ENCODE assay signal across 10 mouse cellular contexts in the genomic region with DNA sequence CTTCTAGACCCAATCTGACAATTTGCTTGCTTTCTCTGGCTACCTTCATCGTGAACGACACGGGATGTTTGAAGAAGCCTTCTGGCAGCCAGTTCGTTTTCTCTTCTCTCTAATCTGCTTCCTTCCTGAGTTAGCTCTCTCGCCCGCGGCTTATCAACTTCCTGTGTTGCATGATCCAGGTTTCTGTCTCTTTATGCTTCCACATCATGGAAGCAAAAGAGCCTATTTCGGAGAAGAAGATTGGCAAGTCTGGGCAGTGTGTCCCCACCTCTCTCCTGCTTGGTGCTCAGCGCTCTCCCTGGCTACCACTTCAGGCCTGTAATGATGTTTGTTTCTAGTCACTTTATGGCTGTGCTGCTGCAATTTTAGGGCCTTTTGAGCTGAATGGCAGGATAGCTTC. TPM values are rescaled to one million over a fixed set of nuclear protein-coding genes. Genes with fewer than 3 reads are reported as not detected.
DNase-seq lines count a peak whose midpoint lies in the region; ATAC-seq and TF ChIP-seq lines count a peak whose summit lies in the region.
"Had no signal": no experiment of that assay in that cellular context is flagged by ENCODE, and none has a peak within 500 bp of the region (broad histone marks: within the 10 kb centered on the region; RNA-seq: fewer than 3 reads in every experiment).

No protein-coding gene starts in this region.

- no peak for TF ChIP-seq EP300 in stomach, postnatal 0 days (optimal IDR thresholded peaks at IDR 0.05)

- WGBS in stomach, embryonic 15.5 days = 25% methylated on average over 9 of the region's 9 CpGs
- WGBS in stomach, postnatal 0 days = 24% methylated on average over 9 of the region's 9 CpGs
- WGBS in intestine, embryonic 16.5 days = 26% methylated on average over 9 of the region's 9 CpGs

- H3K9me3 ChIP-seq in stomach, embryonic 15.5 days = no peaks in the 10 kb centered on the region
- no peaks in the 10 kb centered on the region for H3K9me3 ChIP-seq in stomach, postnatal 0 days (ENCODE audit: control insufficient read depth, low read length)
- H3K9me3 ChIP-seq in intestine, embryonic 16.5 days (ENCODE audit: control insufficient read depth, low read length) = no peaks in the 10 kb centered on the region
- H3K9me3 ChIP-seq: hindbrain, embryonic 13.5 days had no signal

- H3K4me3 ChIP-seq in stomach, embryonic 15.5 days (replicated peaks) = no peak overlapping the region
- H3K4me3 ChIP-seq in stomach, postnatal 0 days (ENCODE audit: low read depth, low read length) = no peak overlapping the region
- no peak overlapping the region for H3K4me3 ChIP-seq in intestine, embryonic 16.5 days (ENCODE audit: low read length)
- H3K4me3 ChIP-seq: erythroblast, embryonic 14.5 days; hindbrain, embryonic 13.5 days had no signal

- 0 out of 2 replicates have a peak, but pooled peaks cover 3% of the 10 kb centered on the region for H3K4me1 ChIP-seq in stomach, embryonic 15.5 days
- no peaks in the 10 kb centered on the region for H3K4me1 ChIP-seq in stomach, postnatal 0 days (replicated peaks; ENCODE audit: control insufficient read depth, insufficient read depth)
- H3K4me1 ChIP-seq in intestine, embryonic 16.5 days (ENCODE audit: control insufficient read depth, insufficient read depth, low read length) = no peaks in the 10 kb centered on the region

- no peak for TF ChIP-seq CTCF in stomach, postnatal 0 days (IDR thresholded peaks at IDR 0.05; ENCODE audit: low read depth)

- H3K4me2 ChIP-seq in stomach, embryonic 15.5 days = peak overlapping the region; percentile 21
- H3K4me2 ChIP-seq in stomach, postnatal 0 days (replicated peaks; ENCODE audit: low read depth) = no peak overlapping the region
- H3K4me2 ChIP-seq in intestine, embryonic 16.5 days (ENCODE audit: low read depth, low read length) = 0 out of 2 replicates have a peak overlapping the region, but pooled peaks have one; percentile 13
- H3K4me2 ChIP-seq: hindbrain, embryonic 13.5 days had no signal

- H3K27me3 ChIP-seq in stomach, embryonic 15.5 days (replicated peaks) = no peaks in the 10 kb centered on the region
- no peaks in the 10 kb centered on the region for H3K27me3 ChIP-seq in stomach, postnatal 0 days (ENCODE audit: control insufficient read depth, insufficient read depth, low read length)
- H3K27me3 ChIP-seq in intestine, embryonic 16.5 days (replicated peaks; ENCODE audit: control insufficient read depth, insufficient read depth, low read length) = no peaks in the 10 kb centered on the region
- H3K27me3 ChIP-seq: hindbrain, embryonic 13.5 days had no signal

- no peak for ATAC-seq in stomach, embryonic 15.5 days (ENCODE audit: insufficient read depth, low FRiP score, low read depth)
- no peak for ATAC-seq in stomach, postnatal 0 days (ENCODE audit: low FRiP score, low TSS enrichment)
- ATAC-seq in intestine, embryonic 16.5 days = no peak; the same call in 1 of the 2 replicates

- no peak overlapping the region for H3K27ac ChIP-seq in stomach, embryonic 15.5 days
- H3K27ac ChIP-seq in stomach, postnatal 0 days (replicated peaks) = no peak overlapping the region
- no peak overlapping the region for H3K27ac ChIP-seq in intestine, embryonic 16.5 days (ENCODE audit: low read length)
- H3K27ac ChIP-seq: hindbrain, embryonic 13.5 days had no signal

- peak; percentile 7 for DNase-seq in adrenal gland, postnatal 14 days
- DNase-seq in adrenal gland, postnatal 4 days (ENCODE audit: low spot score in 2 of 2) = no peak
- no peak for DNase-seq in stomach, postnatal 0 days (ENCODE audit: low spot score)
- DNase-seq in yolk sac, embryonic 10.5 days (ENCODE audit: low spot score) = peak; percentile 2
- no peak for DNase-seq in c-Kit-positive CD71-positive TER-119-positive erythroid progenitor cells, embryonic 14.5 days (ENCODE audit: low spot score)
- DNase-seq in thymus, postnatal 36 days = no peak

- H3K9ac ChIP-seq in stomach, embryonic 15.5 days = no peak overlapping the region
- no peak overlapping the region for H3K9ac ChIP-seq in stomach, postnatal 0 days (ENCODE audit: low read length)
- no peak overlapping the region for H3K9ac ChIP-seq in intestine, embryonic 16.5 days (ENCODE audit: low read depth, low read length)
- H3K9ac ChIP-seq: hindbrain, embryonic 13.5 days had no signal

- H3K36me3 ChIP-seq in stomach, embryonic 15.5 days = no peaks in the 10 kb centered on the region
- H3K36me3 ChIP-seq in stomach, postnatal 0 days (ENCODE audit: control insufficient read depth, insufficient read depth, low read length) = no peaks in the 10 kb centered on the region
- H3K36me3 ChIP-seq in intestine, embryonic 16.5 days (ENCODE audit: control insufficient read depth, insufficient read depth, low read length) = no peaks in the 10 kb centered on the region
- H3K36me3 ChIP-seq: hindbrain, embryonic 13.5 days had no signal

RNA-seq across cellular contexts. Expression of a gene that starts 36.4 kb away (rescaled TPM):
- total RNA-seq in adrenal gland, postnatal 14 days (2021) = 5.8 and 8.0 TPM in 2 replicates
- total RNA-seq in adrenal gland, postnatal 4 days (2021) = 10 to 100 TPM; 12.6 to 14.5 TPM
- polyA plus RNA-seq in stomach, embryonic 15.5 days (2015; fragmentation: Nextera tagmentation; extraction: Ambion mirVana) = 5.0 and 7.3 TPM in 2 replicates
- 3.8 and 4.5 TPM in 2 replicates for polyA plus RNA-seq in stomach, postnatal 0 days (2015; fragmentation: Nextera tagmentation; extraction: Ambion mirVana)
- 2.3 and 2.4 TPM in 2 replicates for polyA plus RNA-seq in intestine, embryonic 16.5 days (2015; fragmentation: Nextera tagmentation; extraction: Ambion mirVana)

Comparison
In these comparisons a context has a peak if more than half of its experiments do, and no peak if none do; other contexts are left out.
1. DNase-seq: peak in adrenal gland, postnatal 14 days (single experiment) and yolk sac, embryonic 10.5 days (single experiment); none in adrenal gland, postnatal 4 days (0 of 2), stomach, postnatal 0 days (single experiment), c-Kit-positive CD71-positive TER-119-positive erythroid progenitor cells, embryonic 14.5 days (single experiment) and thymus, postnatal 36 days (0 of 2).